Mouse (Mus musculus) intestine, embryonic 15.5 days (tissue): ENCODE data around the gene Eif2d. TPM values are rescaled to one million over a fixed set of nuclear protein-coding genes. Genes with fewer than 3 reads are reported as not detected.
"Not testable (repeated sequence)": the region's sequence is repeated elsewhere in the genome, so short reads cannot be mapped to it uniquely, and the experiment has no call there.

Source experiments
- ATAC-seq: fragments of 200-750 bp; cut with Nextera tagmentation; 2 replicates; pipeline ENCODE4 v1.8.0; 2017; ENCODE audit warnings: moderate TSS enrichment, moderate library complexity
- H3K27ac ChIP-seq: fragments of 300-500 bp; sonication (generic); 2 replicates; pipeline ENCODE4 v1.5.1; 2015; ENCODE audit warnings: mild to moderate bottlenecking, inconsistent platforms
- H3K27me3 ChIP-seq: fragments of 300-500 bp; sonication (generic); replicated peaks from 2 replicates; pipeline ENCODE4 v1.6.1; 2015; ENCODE audit warnings: inconsistent platforms
- H3K36me3 ChIP-seq: fragments of 300-500 bp; sonication (generic); 2 replicates; pipeline ENCODE4 v1.6.1; 2015; ENCODE audit warnings: inconsistent platforms
- H3K4me1 ChIP-seq: fragments of 300-500 bp; sonication (generic); replicated peaks from 2 replicates; pipeline ENCODE4 v1.6.1; 2015; ENCODE audit warnings: inconsistent platforms
- H3K4me2 ChIP-seq: fragments of 300-500 bp; sonication (generic); replicated peaks from 2 replicates; pipeline ENCODE4 v1.6.1; 2015; ENCODE audit warnings: mild to moderate bottlenecking, inconsistent platforms
- H3K4me3 ChIP-seq: fragments of 300-500 bp; sonication (generic); replicated peaks from 2 replicates; pipeline ENCODE4 v1.5.1; 2015; ENCODE audit warnings: inconsistent platforms
- H3K9ac ChIP-seq: fragments of 300-500 bp; sonication (generic); 2 replicates; pipeline ENCODE4 v1.6.1; 2015; ENCODE audit warnings: inconsistent platforms
- H3K9me3 ChIP-seq: fragments of 300-500 bp; sonication (generic); 2 replicates; pipeline ENCODE4 v1.6.1; 2016; ENCODE audit warnings: inconsistent platforms
- WGBS: fragments of 180-500 bp; shearing (Covaris S2); methylation state at CpG from one replicate; pipeline ENCODE4 v1.1.7; 2015; 5-methylcytosine and 5-hydroxymethylcytosine counted together
- polyA plus RNA-seq: library from polyadenylated mRNA; unstranded; fragments of >200 nt; fragmentation: Nextera tagmentation; extraction: Ambion mirVana; gene quantifications from 2 replicates; pipeline ENCODE4 v1.2.1, GENCODE M21; 2015

The Eif2d gene
- polyA plus RNA-seq, 1 experiment from 2014 or later = 55.1 TPM

DNA sequence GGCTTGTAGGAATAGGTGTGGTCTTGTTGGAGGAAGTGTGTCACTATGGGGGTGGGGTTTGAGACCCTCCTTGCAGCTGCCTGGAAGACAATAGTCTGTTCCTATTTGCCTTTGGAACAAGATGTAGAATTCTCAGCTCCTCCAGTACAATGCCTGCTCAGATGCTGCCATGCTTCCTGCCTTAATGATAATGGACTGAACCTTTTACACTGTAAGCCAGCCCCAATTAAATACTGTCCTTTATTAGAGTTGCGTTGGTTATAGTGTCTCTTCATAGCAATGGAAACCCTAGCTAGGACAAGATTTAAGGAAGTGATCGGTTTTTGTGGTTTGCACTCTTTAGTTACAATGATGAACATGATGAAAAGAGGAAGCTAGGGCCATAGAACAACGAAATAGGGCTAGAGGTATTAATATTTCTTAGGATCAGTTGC, 6.8 kb upstream of the Eif2d start:
- no peak overlapping the region for H3K4me3 ChIP-seq
- no peak overlapping the region for H3K27ac ChIP-seq
- H3K27me3 ChIP-seq = no peaks in the 10 kb centered on the region
- WGBS = 81% methylated on average over 3 of the region's 3 CpGs
- ATAC-seq = no peak
- no peak overlapping the region for H3K9ac ChIP-seq
- no peak overlapping the region for H3K4me2 ChIP-seq
- H3K36me3 ChIP-seq = no peaks in the 10 kb centered on the region
- H3K4me1 ChIP-seq = no peaks in the 10 kb centered on the region
- no peaks in the 10 kb centered on the region for H3K9me3 ChIP-seq

- Histone ChIP-seq H3K36me3 (no peaks in the 10 kb centered on the region), H3K27me3 (no peaks in the 10 kb centered on the region), H3K4me1 (0 out of 2 replicates have a peak, but pooled peaks cover 6% of the 10 kb centered on the region), H3K27ac (no peak overlapping the region), H3K9me3 (no peaks in the 10 kb centered on the region), H3K9ac (no peak overlapping the region), H3K4me2 (no peak overlapping the region), H3K4me3 (no peak overlapping the region)
- 78% methylated on average over 1 of the region's 1 CpGs for WGBS
- no peak for ATAC-seq
These were observed 3.5 kb upstream of the Eif2d start for GRCm38 (mm10) chr1:131149496-131149895.

- Histone ChIP-seq H3K27me3 (no peaks in the 10 kb centered on the region), H3K4me3 (no peak overlapping the region), H3K36me3 (peaks cover 3% of the 10 kb centered on the region), H3K27ac (no peak overlapping the region), H3K9ac (no peak overlapping the region), H3K4me1 (0 out of 2 replicates have a peak, but pooled peaks cover 6% of the 10 kb centered on the region), H3K4me2 (no peak overlapping the region), H3K9me3 (no peaks in the 10 kb centered on the region)
- WGBS = 59% methylated on average over 2 of the region's 2 CpGs
- ATAC-seq = no peak
These were observed 2.5 kb downstream of the Eif2d start for GRCm38 (mm10) chr1:131155456-131155855.

DNA sequence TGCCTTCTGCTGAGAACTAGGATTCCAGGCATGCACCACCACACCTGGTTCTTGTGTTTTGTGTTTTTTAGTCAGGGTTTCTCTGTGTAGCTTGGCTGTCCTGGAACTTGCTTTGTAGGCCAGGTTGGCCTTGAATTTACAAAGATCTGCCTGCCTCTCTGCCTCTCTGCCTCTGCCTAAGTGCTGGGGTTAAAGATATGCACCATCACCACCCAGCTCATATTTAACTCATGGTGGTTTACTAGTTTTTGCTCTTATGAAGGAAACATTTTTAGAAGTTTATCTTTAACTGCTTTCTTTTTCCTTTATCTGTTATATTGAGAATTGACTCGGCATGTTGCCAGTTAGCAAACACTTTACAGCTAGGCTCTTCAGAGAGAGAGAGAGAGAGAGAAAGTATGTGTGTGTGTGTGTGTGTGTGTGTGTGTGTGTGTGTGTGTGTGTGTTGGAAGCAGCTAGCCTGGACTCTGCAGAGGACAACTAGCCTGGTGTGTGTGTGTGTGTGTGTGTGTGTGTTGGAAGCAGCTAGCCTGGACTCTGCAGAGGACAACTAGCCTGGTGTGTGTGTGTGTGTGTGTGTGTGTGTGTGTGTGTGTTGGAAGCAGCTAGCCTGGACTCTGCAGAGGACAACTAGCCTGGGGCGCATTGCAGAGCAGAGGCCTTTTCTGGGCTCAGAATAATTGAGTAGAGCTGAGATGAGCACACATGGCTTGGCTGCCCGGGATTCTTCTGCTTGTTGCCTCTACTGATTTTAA, 6.8 kb downstream of the Eif2d start:
- ATAC-seq, H3K4me1 ChIP-seq, H3K4me2 ChIP-seq, H3K9me3 ChIP-seq, H3K27me3 ChIP-seq, H3K9ac ChIP-seq, H3K4me3 ChIP-seq, H3K27ac ChIP-seq: not testable (repeated sequence)
- H3K36me3 ChIP-seq = peaks cover 26% of the 10 kb centered on the region
- WGBS = 81% methylated on average over 3 of the region's 3 CpGs

- Histone ChIP-seq H3K9ac (no peak overlapping the region), H3K4me3 (no peak overlapping the region), H3K27me3 (no peaks in the 10 kb centered on the region), H3K4me2 (no peak overlapping the region), H3K9me3 (no peaks in the 10 kb centered on the region), H3K27ac (no peak overlapping the region), H3K4me1 (no peaks in the 10 kb centered on the region), H3K36me3 (peaks cover 33% of the 10 kb centered on the region)
- 81% methylated on average over 11 of the region's 11 CpGs for WGBS
- ATAC-seq = no peak
These were observed 8.1 kb downstream of the Eif2d start for GRCm38 (mm10) chr1:131161091-131161490.

- ATAC-seq = no peak
- WGBS = 78% methylated on average over 6 of the region's 6 CpGs
These were observed 11.4 kb downstream of the Eif2d start for GRCm38 (mm10) chr1:131164427-131164826.

GRCm38 (mm10) chr1:131167612-131168011, 14.6 kb downstream of the Eif2d start:
- H3K36me3 ChIP-seq = peaks cover 56% of the 10 kb centered on the region
- no peaks in the 10 kb centered on the region for H3K4me1 ChIP-seq
- H3K9me3 ChIP-seq = no peaks in the 10 kb centered on the region
- 95% methylated on average over 10 of the region's 10 CpGs for WGBS
- ATAC-seq = no peak
- no peak overlapping the region for H3K4me3 ChIP-seq
- H3K4me2 ChIP-seq = no peak overlapping the region
- no peak overlapping the region for H3K9ac ChIP-seq
- H3K27ac ChIP-seq = no peak overlapping the region
- H3K27me3 ChIP-seq = no peaks in the 10 kb centered on the region

More at GRCm38 (mm10) chr1:131164427-131164826, 11.4 kb downstream of the Eif2d start:
- Histone ChIP-seq H3K27ac (no peak overlapping the region), H3K27me3 (no peaks in the 10 kb centered on the region), H3K4me3 (no peak overlapping the region), H3K36me3 (peaks cover 55% of the 10 kb centered on the region), H3K9ac (no peak overlapping the region), H3K4me1 (no peaks in the 10 kb centered on the region), H3K4me2 (no peak overlapping the region), H3K9me3 (no peaks in the 10 kb centered on the region)

GRCm38 (mm10) chr1:131173001-131173400, 20.0 kb downstream of the Eif2d start:
- no peak for ATAC-seq
- Histone ChIP-seq H3K27ac (no peak overlapping the region), H3K4me3 (no peak overlapping the region), H3K9ac (no peak overlapping the region), H3K36me3 (peaks cover 51% of the 10 kb centered on the region), H3K4me2 (no peak overlapping the region), H3K9me3 (no peaks in the 10 kb centered on the region), H3K27me3 (no peaks in the 10 kb centered on the region), H3K4me1 (no peaks in the 10 kb centered on the region)
- 85% methylated on average over 7 of the region's 7 CpGs for WGBS

- peaks cover 43% of the 10 kb centered on the region for H3K36me3 ChIP-seq
- H3K27ac ChIP-seq = no peak overlapping the region
- WGBS = 76% methylated on average over 6 of the region's 6 CpGs
- H3K4me3 ChIP-seq = no peak overlapping the region
- no peak overlapping the region for H3K9ac ChIP-seq
- no peaks in the 10 kb centered on the region for H3K9me3 ChIP-seq
- no peaks in the 10 kb centered on the region for H3K27me3 ChIP-seq
- H3K4me2 ChIP-seq = no peak overlapping the region
- no peak for ATAC-seq
- no peaks in the 10 kb centered on the region for H3K4me1 ChIP-seq
These were observed 20.8 kb downstream of the Eif2d start for GRCm38 (mm10) chr1:131173809-131174208.

DNA sequence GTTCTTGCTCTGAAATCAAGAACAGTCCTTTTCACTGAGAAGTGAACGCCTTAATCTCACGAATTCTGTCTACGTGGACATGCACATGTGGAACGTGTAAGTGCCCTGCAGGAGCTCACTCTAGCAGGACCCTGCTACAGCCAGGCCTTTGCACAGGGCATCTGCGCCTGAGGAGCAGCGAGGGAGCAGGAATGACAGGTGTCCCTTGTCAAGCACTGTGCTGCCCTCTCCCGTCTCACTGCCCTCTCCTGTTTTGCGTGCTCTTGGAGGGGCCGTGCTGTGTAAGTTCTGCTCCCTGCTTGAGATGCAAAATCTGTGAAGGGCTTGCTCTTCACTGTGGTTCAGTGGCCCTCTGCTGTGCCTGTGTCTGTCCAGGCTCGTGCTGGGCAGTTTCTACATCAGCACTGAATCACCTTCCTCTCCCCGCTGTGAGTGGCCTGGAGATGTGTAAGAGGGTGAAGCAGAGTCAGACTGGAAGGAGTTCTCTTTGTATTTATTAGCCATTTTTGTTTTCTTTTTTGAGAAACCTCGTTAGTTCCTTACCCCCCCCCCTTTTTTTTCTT, 21.4 kb downstream of the Eif2d start:
- Histone ChIP-seq H3K27ac (no peak overlapping the region), H3K9ac (no peak overlapping the region), H3K36me3 (peaks cover 42% of the 10 kb centered on the region), H3K9me3 (no peaks in the 10 kb centered on the region), H3K4me1 (no peaks in the 10 kb centered on the region), H3K27me3 (no peaks in the 10 kb centered on the region), H3K4me2 (no peak overlapping the region), H3K4me3 (no peak overlapping the region)
- no peak for ATAC-seq
- 75% methylated on average over 12 of the region's 12 CpGs for WGBS

- ATAC-seq = no peak
- Histone ChIP-seq H3K27ac (no peak overlapping the region), H3K4me1 (no peaks in the 10 kb centered on the region), H3K4me3 (no peak overlapping the region), H3K9me3 (no peaks in the 10 kb centered on the region), H3K4me2 (no peak overlapping the region), H3K27me3 (no peaks in the 10 kb centered on the region), H3K36me3 (peaks cover 40% of the 10 kb centered on the region), H3K9ac (no peak overlapping the region)
- 100% methylated on average over 1 of the region's 1 CpGs for WGBS
These were observed 22.2 kb downstream of the Eif2d start for GRCm38 (mm10) chr1:131175189-131175588.

DNA sequence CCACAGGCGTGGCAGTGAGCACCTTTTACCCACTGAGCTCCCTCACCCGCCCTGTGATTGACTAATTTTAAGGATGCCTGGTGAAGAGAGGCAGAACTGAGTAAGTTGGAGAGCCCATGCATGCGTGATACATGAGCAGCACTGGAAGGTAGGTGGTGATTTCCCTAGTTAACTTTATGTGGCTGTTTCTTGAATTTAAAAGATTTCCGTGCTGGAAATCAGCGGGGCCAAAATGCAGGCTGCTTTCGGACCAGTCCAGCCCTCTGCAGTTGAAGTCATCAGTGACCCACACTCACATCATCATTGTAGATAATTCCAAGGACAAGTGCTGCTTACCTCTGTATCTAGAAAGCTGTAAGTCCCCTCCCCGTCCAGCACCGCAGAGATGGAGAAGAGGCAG, 22.8 kb downstream of the Eif2d start:
- Histone ChIP-seq H3K9ac (no peak overlapping the region), H3K4me1 (no peaks in the 10 kb centered on the region), H3K4me3 (no peak overlapping the region), H3K9me3 (no peaks in the 10 kb centered on the region), H3K27me3 (no peaks in the 10 kb centered on the region), H3K36me3 (peaks cover 37% of the 10 kb centered on the region), H3K4me2 (no peak overlapping the region), H3K27ac (no peak overlapping the region)
- WGBS = 93% methylated on average over 8 of the region's 8 CpGs
- no peak for ATAC-seq

DNA sequence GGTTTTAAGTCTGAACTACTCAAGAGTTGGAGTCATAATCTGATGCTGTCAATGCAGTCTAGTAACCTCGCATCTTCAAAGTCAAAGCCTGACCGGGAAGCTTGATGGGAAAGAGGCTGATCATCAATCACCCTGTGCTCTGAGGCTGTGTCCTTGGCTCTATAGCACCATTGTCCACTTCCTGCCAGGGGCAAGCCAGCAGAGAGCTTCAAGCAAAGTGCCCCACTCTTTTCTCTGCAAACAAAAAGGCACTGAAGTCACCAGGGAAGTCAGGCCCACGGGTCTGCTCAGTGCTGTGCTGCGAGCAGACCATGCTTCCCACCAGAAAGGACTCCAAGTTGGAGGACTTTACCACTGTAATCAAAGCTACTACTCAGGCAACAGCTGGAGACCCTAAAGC, 24.3 kb downstream of the Eif2d start:
- WGBS = 81% methylated on average over 4 of the region's 4 CpGs
- H3K36me3 ChIP-seq = peaks cover 25% of the 10 kb centered on the region

More for the DNA sequence above, 24.3 kb downstream of the Eif2d start:
- no peak for ATAC-seq
- H3K27ac ChIP-seq = no peak overlapping the region
- H3K4me3 ChIP-seq = no peak overlapping the region
- no peaks in the 10 kb centered on the region for H3K9me3 ChIP-seq
- H3K4me2 ChIP-seq = no peak overlapping the region
- no peaks in the 10 kb centered on the region for H3K4me1 ChIP-seq
- H3K27me3 ChIP-seq = no peaks in the 10 kb centered on the region
- no peak overlapping the region for H3K9ac ChIP-seq
